Mouse (Mus musculus) embryo, embryonic 9.5 days (tissue): Measurements from ENCODE around the gene Lactb.

Experiments used
- DNase-seq: peaks from one replicate; pipeline ENCODE4 v3.0.0-alpha.2; 2017; ENCODE audit errors: extremely low spot score

Gene Lactb

DNA sequence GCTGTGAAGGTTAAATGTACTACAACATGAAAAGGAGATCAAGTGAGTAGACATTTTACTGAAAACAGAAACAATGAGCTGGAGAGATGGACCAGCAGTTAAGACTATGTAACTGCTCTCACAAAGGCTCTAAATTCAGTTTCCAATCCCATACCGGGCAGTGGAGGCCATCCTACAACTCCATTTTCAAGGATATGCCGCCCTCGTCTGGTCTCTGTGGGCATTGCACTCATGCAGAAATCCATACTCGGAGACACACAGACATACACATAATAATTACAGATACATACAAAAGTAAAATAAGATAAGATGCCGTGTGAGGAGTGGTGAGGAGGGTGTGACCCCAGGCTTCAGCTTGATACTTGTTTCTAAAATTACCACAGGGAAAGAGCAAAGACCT is 5.2 kb upstream of the Lactb start:
- peak; percentile 78 for DNase-seq

DNA sequence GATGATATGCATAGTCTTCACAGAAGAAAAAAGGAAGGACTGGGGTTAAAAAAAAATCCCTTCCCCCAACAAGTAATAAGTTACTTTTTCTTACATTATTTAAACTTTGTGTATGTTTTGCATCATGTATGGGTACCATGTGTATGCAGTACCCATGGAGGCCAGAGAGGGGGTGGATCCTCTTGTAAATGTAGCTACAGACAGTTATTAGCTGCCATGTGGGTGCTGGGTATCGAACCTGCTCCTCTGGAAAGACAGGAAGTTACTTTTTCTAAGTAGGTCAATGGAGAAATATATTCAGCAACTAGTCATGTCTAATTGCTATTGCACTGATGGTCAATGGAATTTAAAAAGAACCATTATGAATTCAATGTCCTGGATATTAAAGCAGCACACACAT is 3.2 kb upstream of the Lactb start:
- DNase-seq = no peak

DNA sequence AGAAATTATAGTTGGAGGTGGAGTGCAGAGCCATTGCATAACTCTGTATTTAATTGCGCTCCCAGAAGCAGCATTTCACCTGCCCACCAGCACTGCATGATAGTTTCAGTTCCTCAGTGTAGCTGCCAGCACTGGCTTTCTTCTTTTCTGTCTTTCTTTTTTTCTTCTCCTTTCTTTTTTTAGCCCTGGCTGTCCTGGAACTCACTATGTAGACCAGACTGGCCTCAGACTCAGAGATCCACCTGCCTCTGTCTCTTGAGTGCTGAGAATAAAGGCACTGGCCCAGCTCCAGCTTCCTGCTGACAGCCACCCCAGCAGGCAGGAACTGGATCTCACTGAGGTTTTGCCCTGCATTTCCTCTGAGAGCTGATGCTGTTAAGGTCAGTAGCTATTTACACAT is 2.7 kb upstream of the Lactb start:
- DNase-seq = no peak

- DNase-seq = no peak
Observed at GRCm38 (mm10) chr9:66977121-66977520, 1.8 kb upstream of the Lactb start.

DNA sequence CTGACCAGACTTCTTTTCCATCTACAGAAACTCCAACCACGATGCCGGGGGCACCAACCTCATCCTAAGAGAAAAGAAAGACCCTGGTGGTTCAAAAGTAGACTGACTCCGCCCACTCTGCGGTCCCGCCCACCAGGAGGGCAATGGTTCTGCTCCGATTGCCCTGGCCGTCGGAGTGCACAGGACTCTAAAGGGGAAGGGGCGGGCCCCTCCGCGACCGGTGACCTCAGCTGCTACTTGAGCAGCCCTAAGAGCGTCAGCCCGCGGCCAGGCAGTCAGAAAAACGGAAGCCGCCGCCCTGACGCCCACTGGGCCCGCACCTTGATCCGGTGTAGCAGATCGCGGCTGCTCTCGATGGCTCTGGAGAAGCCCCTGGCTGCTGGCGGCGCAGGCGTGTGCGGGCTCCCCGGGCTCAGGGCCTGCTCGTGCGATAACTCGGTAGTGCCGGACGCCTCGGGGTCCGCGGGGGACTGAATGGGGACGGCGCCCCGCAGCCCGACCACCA is 511 bp downstream of the Lactb start:
- peak; percentile 88 for DNase-seq

DNA sequence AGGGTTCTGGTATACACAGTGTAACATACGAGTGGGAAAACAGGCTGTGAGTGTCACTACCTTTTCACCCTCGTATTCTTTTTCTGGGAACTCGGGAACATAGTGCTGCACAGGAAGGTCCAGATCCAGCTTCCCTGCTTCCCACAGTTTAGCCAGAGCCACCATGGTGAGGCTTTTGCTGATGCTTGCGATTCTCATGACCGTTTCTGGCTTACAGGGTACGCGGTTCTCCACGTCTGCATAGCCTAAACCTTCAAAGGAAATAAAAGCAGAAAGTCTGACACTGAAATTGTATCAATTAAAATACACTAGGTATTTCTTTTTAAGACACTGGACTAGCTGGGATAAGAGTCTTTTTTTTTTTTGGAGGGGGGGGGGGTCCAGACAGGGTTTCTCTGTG is 4.2 kb downstream of the Lactb start:
- DNase-seq = no peak

DNA sequence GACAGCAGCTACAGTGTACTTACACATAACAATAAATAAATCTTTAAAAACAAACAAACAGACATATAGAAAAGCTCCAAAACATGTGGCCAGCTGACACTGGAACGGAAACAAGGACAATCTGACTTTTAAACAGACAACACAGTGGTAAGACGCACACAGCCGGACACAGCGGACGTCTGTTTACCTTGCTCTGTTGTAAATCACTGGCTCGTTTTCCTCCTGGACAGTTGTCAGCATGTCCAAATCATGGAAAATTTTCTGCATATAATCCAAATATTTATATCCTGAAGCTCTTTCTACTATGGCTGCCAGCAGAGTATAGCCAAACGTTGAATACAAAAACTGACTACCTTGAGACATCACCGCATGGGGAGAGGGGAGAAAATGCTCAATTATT is 7.8 kb downstream of the Lactb start:
- no peak for DNase-seq

- DNase-seq = no peak
Observed at GRCm38 (mm10) chr9:66961478-66961877, 13.8 kb downstream of the Lactb start.

GRCm38 (mm10) chr9:66957451-66957850 is 17.8 kb downstream of the Lactb start:
- no peak for DNase-seq

- no peak for DNase-seq
Observed at GRCm38 (mm10) chr9:66952886-66953285, 22.4 kb downstream of the Lactb start.

GRCm38 (mm10) chr9:66952321-66952720 is 23.0 kb downstream of the Lactb start:
- no peak for DNase-seq

DNA sequence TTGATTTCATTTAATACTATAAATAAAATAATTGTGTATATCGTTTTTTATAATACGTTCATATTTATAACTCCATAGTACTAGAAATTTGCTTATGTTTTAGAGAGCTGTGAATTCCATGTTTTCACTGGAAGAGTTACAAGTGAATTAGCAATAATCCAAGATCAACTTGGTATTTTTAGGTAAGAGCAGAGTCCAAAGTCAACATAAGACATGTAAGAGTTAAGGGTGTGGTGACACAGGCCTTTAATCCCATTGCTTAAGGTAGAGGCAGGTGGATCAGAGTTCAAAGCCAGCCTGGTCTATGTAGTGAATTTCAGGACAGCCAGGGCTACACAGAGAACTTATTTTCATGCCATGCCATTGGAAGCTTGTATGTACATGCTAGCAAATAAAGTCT is 26.7 kb downstream of the Lactb start:
- DNase-seq = no peak

- peak; percentile 98 for DNase-seq
Observed at GRCm38 (mm10) chr9:66945647-66946641, 29.3 kb downstream of the Lactb start, which contains the start of gene Rps27l. Gene Rps27l (plus strand): TSS chr9:66946086.

GRCm38 (mm10) chr9:66945161-66945560 is 30.1 kb downstream of the Lactb start:
- DNase-seq = no peak

GRCm38 (mm10) chr9:66938836-66939235 is 36.4 kb downstream of the Lactb start:
- DNase-seq = peak; percentile 58

DNA sequence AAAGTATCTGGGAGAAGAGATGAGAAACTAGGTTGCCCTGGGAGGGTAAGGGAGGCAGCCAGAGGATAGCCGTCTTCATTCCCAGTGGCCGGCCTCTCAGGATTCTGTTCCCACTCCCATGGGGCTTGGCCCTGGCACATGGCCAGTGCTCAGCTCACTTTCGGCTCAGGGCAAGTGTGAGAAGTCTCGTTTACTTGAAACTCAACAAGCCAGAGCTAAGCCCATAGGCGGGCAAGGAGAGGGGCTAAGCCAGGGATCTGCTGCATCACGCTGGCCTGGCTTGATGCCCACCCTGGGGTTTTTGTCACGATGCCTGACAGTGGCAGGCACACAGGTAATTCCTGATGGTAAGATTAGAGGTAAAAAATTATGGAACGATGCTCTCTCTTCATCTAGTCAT is 37.8 kb downstream of the Lactb start:
- no peak for DNase-seq

DNA sequence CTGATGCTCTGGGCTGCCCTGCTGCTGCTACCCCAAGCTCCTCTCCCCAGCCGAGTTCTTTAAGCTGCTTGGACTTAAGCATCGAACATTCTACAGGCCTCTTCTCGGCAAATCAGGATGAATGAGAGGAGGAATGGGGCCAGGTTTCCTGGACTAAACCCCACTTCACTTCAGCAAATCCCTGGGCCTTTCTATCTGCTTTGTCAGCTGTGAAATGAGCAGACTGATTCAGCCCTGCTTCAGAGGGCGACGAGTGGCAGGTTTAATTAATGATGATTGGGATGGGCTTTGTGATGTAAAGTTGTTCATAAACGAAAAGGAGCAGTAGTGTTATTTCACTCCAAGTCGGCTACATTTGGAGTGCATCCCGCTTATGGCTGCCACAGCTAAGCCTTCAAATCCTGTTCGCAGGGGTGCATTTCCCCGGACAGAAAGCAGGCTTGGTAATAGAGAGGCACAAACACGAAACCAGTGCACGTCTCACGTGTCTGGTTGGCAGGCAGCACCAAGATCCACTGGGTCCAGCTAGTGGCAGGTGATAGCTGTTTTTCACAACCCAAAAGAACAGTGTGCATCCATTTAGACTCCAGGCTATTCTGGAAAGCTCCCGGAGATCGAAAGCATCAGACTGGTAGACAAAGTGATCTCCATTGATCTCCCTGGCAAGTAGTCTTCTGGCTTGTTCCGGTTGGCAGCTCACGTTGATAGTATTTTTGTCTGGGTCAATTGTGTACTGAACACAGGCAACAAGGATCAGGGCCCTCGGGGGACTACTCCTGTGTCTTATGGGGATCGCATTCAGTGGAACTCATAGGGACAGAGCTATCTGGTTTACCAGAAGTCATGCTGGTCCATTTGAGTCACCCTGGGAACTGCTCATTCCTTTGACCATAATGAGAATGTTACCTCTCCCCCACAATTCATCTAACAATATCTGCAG is 41.1 kb downstream of the Lactb start:
- peak; percentile 14 for DNase-seq

DNA sequence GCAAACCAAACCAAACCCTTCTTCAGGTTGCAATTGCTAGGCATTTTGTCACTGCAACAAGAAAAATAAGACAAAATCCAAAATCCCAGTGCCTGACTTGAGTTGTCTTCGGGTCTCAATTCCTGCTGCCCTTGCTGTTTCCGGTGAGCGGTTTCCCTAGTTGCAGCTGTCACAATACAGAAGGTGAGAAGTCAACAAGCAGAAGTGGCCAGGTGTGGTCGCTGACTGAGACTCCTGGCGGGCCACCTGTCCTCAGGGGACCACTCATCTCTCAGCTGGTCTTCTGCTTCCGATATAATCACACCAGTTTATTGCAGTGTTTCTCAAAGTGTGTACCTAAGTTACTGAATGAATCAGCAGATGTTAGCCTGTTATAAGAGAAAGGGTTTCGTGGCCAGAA is 44.9 kb downstream of the Lactb start:
- no peak for DNase-seq

DNA sequence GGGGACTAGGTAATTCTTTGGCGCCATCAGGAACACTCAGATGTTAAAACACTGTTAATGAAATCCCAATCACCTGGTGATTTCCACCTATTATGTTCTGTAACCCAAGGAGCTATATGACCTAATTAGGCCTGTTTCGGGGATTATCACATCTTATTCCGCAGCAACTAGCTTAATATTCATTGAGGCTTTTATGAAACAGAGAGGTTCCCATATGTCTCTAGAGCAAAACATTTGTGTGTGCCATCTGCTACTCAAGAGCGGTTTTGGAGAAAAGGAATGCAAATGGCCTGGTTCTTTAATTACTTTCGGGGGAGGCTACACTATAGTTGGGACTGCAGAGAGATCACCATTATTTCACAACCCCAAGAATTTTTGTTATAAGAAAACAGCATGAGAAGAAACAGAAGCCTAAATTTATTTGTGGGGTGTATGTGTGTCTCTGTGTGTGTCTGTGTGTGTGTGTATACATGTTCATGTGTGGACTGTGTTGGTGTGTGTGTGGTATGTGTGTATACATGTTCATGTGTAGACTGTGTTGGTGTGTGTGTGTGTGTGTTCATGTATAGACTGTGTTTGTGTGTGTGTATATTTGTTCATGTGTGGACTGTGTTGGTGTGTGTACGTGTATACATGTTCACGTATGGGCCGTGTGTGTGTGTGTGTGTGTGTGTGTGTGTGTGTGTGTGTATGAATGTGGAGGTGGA is 47.4 kb downstream of the Lactb start:
- no peak for DNase-seq

DNA sequence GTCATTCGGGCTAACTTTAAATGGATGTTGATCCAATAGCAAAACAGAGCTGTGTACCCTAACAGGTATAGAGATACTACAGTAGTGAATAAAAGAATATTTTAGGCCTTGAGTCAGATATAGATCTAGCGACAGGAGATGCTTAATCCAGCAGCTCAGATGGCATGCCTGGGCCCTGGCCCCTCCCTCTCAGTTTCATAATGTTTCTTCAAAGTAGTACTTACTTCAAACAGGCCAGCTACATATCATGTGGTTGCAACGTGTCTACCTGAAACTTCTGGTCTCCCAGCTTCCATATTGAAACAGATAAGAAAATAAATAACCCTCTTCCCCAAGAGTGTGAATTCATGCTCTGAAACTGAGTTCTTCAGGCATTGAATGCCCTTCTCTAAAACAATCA is 49.4 kb downstream of the Lactb start:
- no peak for DNase-seq

- no peak for DNase-seq
Observed at GRCm38 (mm10) chr9:66922076-66922475, 53.2 kb downstream of the Lactb start.
